Mouse (Mus musculus): Measurements from ENCODE around the gene Ptpn21.

The Ptpn21 gene

DNA sequence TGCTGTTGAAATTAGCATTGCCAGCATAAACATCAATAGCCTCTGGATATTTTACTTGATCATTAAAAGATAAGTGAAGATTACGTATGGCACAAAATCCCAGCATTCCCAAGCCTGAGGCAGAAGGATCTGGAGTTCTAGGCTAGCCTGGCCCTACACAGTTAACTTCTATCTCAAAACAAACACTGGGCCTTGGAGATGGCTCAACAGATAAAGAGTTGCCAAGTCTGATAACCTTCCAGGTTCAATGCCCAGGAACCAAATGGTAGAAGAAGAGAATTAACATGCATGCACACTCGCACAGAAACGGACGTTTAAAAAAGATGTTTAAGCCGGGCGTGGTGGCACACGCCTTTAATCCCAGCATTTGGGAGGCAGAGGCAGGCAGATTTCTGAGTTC lies 13.0 kb downstream of the Ptpn21 start:
- DNase-seq (ENCODE audit: low spot score), result no peak

DNA sequence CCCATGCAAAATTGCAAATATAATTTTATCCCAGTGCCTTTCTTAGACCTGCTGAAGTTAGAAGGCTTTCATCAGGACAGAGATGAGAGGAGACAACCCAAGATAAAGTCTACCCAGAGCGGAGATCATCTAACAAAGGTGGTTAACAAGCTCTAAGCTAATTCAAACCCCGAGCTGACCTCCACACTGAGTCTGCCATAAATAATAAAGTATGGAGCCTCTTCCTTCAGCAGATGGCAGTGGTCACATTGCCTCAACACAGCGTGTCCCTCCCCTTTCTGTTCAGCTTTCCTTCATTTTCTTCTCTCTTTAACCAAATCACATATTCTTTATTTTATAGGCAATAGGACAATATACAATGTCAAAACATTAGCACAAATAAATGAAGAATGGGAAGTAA lies 16.2 kb downstream of the Ptpn21 start:
- DNase-seq (ENCODE audit: low spot score), result no peak

DNA sequence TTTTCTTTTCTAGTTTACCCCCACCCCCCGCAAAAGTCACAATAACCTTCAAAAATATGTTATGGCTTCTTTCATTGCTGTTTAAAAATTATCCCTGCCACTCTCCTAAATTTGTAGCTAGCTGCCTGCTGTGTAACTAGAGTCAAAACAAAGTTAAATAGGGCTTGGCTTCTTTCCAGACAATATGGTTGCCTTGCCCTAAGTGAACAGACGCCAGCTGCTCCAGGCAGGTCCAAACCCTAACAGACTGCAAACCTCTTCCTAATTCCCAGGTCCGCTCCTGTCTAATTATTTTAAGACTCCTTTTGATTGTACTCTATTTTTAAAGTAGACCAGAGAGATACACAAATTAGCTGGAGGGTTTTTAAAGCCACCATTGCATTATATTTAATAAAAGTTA lies 16.6 kb downstream of the Ptpn21 start:
- no peak for DNase-seq (ENCODE audit: low spot score)

DNA sequence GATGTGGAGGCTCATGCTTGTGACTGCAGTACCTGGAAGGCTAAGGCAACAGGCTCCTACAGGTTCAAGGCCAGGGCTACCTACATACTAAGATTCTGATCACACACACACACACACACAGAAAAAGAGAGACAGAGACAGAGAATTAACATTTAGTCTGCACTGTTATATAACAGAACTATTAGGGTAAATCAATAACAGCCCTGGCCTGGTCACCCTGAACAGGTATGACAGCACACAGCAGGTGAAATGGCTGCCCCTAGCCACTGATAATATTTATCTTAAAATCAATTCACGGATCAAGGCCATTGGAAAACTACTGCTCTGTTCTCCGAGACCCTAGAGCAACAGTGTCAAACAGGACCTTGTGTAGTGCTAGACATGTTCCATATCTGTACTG lies 21.1 kb downstream of the Ptpn21 start:
- no peak for DNase-seq (ENCODE audit: low spot score)

GRCm38 (mm10) chr12:98714757-98715156 lies 22.4 kb downstream of the Ptpn21 start:
- no peak for DNase-seq (ENCODE audit: low spot score)

DNA sequence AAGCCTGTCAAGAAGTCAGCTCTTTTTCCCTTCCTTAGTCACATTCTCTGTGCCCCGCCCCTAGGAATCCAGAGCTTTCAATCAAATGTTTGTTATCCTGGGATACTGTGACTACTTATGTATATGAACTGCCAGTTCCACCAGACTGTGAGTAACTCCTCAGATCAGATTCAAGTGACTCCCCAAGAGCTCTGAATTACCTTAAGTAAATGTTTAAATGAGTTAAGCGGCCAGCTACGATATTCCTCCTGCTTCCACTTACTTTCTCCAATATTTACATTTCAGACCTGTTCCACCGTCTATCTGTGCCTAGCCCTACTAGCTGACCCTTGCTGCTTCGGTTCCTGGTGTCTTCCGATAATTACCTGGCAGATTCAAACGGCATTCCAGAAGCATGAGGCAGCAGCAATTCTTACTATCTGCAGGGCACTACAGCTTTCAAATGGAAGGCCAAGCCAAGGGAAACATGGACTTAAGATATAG lies 23.5 kb downstream of the Ptpn21 start:
- no peak for DNase-seq (ENCODE audit: low spot score)

GRCm38 (mm10) chr12:98712819-98713218 lies 24.4 kb downstream of the Ptpn21 start:
- no peak for DNase-seq (ENCODE audit: low spot score)

DNA sequence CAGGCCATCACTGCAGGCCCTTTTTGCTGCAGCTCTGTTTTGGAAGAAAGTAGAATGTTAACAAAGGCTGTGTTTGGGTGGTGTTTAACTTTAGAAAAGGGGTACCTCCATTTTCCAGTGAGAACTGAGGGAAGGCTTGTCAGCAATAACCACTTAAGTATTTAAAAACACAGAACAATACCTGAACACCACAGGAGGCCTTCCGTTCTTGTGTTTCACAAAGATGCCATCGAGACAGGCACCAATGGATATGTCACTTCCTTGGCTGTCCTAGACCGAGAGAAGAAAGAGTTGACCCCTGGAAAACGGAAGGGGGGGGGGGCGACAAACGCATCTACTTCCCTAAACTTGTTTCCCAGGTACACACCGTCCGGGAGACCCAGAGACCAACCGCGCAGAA lies 33.2 kb downstream of the Ptpn21 start:
- no peak for DNase-seq (ENCODE audit: low spot score)

DNA sequence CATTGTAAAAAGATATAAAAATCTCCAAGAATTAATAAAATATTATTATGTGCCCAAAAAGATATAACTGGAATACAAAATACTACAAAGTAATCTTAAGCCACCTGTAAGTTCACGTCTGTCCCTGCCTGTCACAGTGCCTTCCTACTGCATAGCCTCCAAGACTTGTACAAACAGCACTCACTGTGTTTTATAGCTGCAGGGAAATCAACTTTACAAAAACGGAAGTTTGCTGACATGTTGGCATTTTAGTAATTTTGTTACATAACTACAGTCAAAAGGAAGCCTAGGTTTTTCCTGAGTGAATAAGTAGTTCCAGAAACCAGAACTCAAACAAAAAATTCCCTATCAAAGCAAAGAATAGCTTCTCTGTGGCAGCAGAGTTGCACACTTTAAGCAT lies 33.7 kb downstream of the Ptpn21 start:
- DNase-seq (ENCODE audit: low spot score), result no peak

- DNase-seq (ENCODE audit: low spot score), result no peak
These were observed 35.6 kb downstream of the Ptpn21 start for GRCm38 (mm10) chr12:98701564-98701963.

DNA sequence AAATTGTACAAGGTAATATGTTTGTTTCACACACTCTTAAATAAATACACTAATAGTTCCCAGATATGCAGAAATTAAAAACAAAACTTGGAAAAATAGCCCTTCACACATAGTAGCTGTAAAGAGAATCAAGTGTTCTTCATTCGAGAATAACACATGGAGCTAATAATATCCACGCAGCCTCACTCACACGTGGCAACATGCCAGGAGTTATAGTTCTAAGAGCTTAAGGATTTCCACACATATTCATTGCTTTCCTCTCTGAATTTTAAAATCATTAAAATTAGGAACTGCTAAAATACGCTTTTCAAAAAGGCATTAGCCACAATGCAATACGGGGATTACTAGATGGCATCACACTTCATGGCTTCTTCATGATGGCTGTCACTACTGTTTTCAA lies 40.0 kb downstream of the Ptpn21 start:
- DNase-seq (ENCODE audit: low spot score), result no peak

GRCm38 (mm10) chr12:98690230-98690629 lies 47.0 kb downstream of the Ptpn21 start:
- no peak for DNase-seq (ENCODE audit: low spot score)

GRCm38 (mm10) chr12:98683574-98683973 lies 53.6 kb downstream of the Ptpn21 start:
- DNase-seq (ENCODE audit: low spot score), result no peak

- no peak for DNase-seq (ENCODE audit: low spot score)
These were observed 54.0 kb downstream of the Ptpn21 start for GRCm38 (mm10) chr12:98683171-98683570.

DNA sequence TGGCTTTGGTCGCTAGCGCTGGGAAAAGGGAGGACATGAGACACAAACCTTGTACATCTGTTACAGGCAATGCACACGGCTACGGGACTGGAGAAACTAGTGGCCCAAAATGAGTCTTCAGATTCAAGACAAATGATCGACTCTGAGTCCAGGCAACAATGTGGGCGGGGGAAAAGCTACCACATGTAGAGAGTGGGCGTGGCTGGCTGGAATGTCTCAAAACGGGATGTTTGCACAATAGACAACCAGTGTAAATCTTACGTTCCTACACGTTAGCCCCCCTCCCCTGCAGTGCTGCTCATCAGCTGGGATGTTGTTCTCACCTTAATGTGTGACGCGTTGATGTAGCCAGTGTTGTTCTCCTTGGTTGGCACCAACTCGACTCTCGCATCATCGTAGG lies 55.0 kb downstream of the Ptpn21 start:
- no peak for DNase-seq (ENCODE audit: low spot score)

- DNase-seq (ENCODE audit: low spot score), result no peak
These were observed 57.3 kb downstream of the Ptpn21 start for GRCm38 (mm10) chr12:98679906-98680305.

GRCm38 (mm10) chr12:98677336-98677735 lies 59.9 kb downstream of the Ptpn21 start:
- DNase-seq (ENCODE audit: low spot score), result no peak

- DNase-seq (ENCODE audit: low spot score), result no peak
These were observed 60.3 kb downstream of the Ptpn21 start for GRCm38 (mm10) chr12:98676861-98677260.

DNA sequence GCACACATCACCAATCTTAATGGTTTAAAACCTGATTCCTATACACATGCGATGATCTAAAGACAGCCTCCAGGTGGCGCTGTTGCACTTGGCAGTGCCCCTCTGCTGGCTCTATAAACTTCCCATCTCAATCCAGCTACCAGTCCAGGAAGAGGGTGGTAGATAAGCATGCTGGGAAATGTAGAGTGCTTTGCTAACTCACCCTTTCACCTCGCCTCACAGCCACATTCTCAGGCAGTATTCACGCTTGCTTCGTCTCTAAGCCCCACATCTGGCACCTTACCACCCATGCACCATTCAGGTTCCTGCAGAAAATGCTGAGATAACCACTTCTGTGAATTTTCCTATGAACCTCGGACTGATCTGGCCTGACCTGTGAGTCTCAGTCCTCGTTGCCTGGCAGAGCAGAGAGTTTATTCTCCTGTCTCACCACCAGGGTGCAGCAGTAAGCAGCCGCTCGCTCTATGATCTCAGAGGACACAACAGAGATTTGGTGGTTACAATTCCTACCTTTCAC lies 62.5 kb downstream of the Ptpn21 start:
- peak; percentile 34 for DNase-seq (ENCODE audit: low spot score)

- DNase-seq (ENCODE audit: low spot score), result no peak
These were observed 63.3 kb downstream of the Ptpn21 start for GRCm38 (mm10) chr12:98673879-98674278.

DNA sequence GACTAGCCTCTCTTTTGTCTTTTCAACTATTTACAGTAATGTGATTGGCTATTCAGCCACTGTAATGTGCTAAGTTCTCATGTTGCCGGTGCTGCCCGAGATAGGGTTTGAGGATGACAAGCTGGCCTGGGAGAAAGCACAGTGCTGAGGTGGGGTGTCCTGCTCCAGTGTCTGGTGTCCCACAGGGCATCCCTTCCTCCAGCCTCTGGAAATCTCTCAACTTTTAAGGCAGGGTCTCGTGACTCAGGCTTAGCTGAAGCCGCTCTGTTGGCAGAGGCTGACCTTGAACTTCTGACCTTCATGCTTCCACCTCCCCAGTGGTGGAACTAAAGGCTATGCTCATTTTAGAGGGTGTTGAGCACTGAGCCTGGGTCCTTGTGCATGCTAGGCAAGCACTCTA lies 66.8 kb downstream of the Ptpn21 start:
- no peak for DNase-seq (ENCODE audit: low spot score)

- no peak for DNase-seq (ENCODE audit: low spot score)
These were observed 67.3 kb downstream of the Ptpn21 start for GRCm38 (mm10) chr12:98669864-98670263.

GRCm38 (mm10) chr12:98669086-98669485 lies 68.1 kb downstream of the Ptpn21 start:
- DNase-seq (ENCODE audit: low spot score), result no peak

DNA sequence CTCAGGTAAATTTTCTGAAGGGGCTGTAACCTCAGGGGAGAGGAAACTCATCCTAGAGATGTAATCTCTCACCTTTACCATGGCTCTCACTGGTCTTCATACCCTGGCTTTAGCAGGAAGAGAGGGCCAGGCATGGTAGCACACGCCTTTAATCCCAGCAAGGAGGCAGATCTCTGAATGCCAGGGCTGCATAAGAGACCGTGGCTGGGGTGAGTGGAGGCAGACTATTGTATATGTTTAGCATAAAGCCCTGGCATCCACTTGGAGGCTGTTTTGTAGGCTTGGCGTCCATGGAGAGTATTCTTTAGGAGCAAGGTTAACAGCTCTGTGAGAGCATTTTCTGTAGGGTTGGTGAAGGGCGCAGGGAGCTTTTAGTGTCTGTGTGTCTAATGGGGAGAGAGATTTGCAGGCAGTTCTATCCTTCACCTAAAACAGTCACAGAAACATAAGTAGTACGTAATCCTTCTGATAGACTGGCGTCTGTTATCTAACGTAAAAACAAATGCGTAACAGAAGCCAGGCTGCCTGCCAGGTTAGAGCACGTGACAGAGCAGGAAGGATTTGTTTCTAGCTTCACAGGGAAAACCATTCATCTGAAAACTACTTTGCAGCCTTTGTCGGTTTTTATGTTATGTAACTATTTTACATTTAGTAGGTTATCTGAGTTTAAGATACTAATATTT lies 68.9 kb downstream of the Ptpn21 start:
- no peak for DNase-seq (ENCODE audit: low spot score)
